Mouse (Mus musculus) lung, postnatal 0 days (tissue): ENCODE data around the gene Mical2. TPM values are rescaled to one million over a fixed set of nuclear protein-coding genes. Genes with fewer than 3 reads are reported as not detected.

ENCODE experiments used
- ATAC-seq: fragments of 200-750 bp; cut with Nextera tagmentation; 2 replicates; pipeline ENCODE4 v1.8.0; 2017; ENCODE audit warnings: moderate library complexity
- DNase-seq: peaks from one replicate; pipeline ENCODE4 v3.0.0-alpha.2; 2016; ENCODE audit warnings: low spot score
- H3K27ac ChIP-seq: fragments of 300-500 bp; sonication (generic); 2 replicates; pipeline ENCODE4 v1.5.1; 2014; ENCODE audit warnings: antibody characterized with exemption, mild to moderate bottlenecking, low read length, mixed read lengths
- H3K27me3 ChIP-seq: fragments of 300-500 bp; sonication (generic); replicated peaks from 2 replicates; pipeline ENCODE4 v1.6.1; 2014; ENCODE audit warnings: low read length, mixed read lengths; ENCODE audit not compliant: insufficient read depth
- H3K36me3 ChIP-seq: fragments of 300-500 bp; sonication (generic); 2 replicates; pipeline ENCODE4 v1.6.1; 2014; ENCODE audit warnings: low read length, mixed read lengths; ENCODE audit not compliant: insufficient read depth
- H3K4me1 ChIP-seq: fragments of 300-500 bp; sonication (generic); 2 replicates; pipeline ENCODE4 v1.6.1; 2014; ENCODE audit warnings: antibody characterized with exemption, low read depth, low read length, mixed read lengths; ENCODE audit not compliant: insufficient read depth
- H3K4me2 ChIP-seq: fragments of 300-500 bp; sonication (generic); replicated peaks from 2 replicates; pipeline ENCODE4 v1.6.1; 2014; ENCODE audit warnings: low read depth, mild to moderate bottlenecking, low read length, moderate library complexity, mixed read lengths
- H3K4me3 ChIP-seq: fragments of 300-500 bp; sonication (generic); 2 replicates; pipeline ENCODE4 v1.5.1; 2014; ENCODE audit warnings: low read depth, low read length
- H3K9ac ChIP-seq: fragments of 300-500 bp; sonication (generic); replicated peaks from 2 replicates; pipeline ENCODE4 v1.6.1; 2014; ENCODE audit warnings: low read depth, mild to moderate bottlenecking
- H3K9me3 ChIP-seq: fragments of 300-500 bp; sonication (generic); 2 replicates; pipeline ENCODE4 v1.6.1; 2016; ENCODE audit warnings: low read length, mixed read lengths
- CTCF ChIP-seq: IDR thresholded peaks from 2 replicates; pipeline ENCODE4 v1.5.1; 2016; ENCODE audit warnings: antibody characterized with exemption, mild to moderate bottlenecking
- EP300 ChIP-seq: IDR thresholded peaks from 2 replicates; pipeline ENCODE4 v1.6.1; 2016; ENCODE audit warnings: antibody characterized with exemption, mild to moderate bottlenecking, control low read depth
- WGBS: fragments of 180-500 bp; shearing (Covaris S2); extraction: QIAGEN DNeasy Blood & Tissue Kit; methylation state at CpG from one replicate; pipeline ENCODE4 v1.1.7; 2014; 5-methylcytosine and 5-hydroxymethylcytosine counted together
- polyA plus RNA-seq: library from polyadenylated mRNA; unstranded; fragments of >200 nt; fragmentation: Nextera tagmentation; extraction: Ambion mirVana; gene quantifications from 2 replicates; pipeline ENCODE4 v1.2.1, GENCODE M21; 2015

Mical2 gene
- polyA plus RNA-seq, 1 experiment from 2014 or later, result 19.7 TPM

DNA sequence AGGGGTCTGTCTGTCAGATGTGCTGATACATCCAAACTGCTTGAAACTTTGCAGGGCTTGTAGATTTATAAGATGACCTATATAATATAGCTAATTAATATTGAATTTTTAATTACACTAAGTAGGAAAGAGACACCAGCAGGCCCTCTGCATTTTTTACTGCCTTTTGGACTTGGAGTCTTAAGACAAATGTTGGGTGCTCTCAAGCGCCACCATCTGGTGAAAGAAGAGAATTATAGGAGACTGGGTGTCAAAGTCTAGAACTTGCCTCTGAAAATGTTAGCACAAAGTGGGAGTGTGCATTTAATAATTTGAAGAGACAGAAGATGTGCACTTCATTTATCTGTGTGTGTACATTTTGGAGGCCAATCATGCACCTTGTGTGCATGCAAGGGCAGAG, 103.3 kb downstream of the Mical2 start:
- ATAC-seq (no peak), DNase-seq (peak; percentile 68)
- Histone ChIP-seq H3K4me3 (no peak overlapping the region), H3K27me3 (no peaks in the 10 kb centered on the region), H3K27ac (no peak overlapping the region), H3K9ac (no peak overlapping the region), H3K4me2 (no peak overlapping the region), H3K36me3 (peaks cover 25% of the 10 kb centered on the region), H3K4me1 (no peaks in the 10 kb centered on the region), H3K9me3 (no peaks in the 10 kb centered on the region)
- TF ChIP-seq EP300 (no peak; the same call in 1 of the 2 replicates), CTCF (peak; percentile 76)
- 8% methylated on average over 1 of the region's 1 CpGs for WGBS

- H3K9ac ChIP-seq, result no peak overlapping the region
- no peaks in the 10 kb centered on the region for H3K27me3 ChIP-seq
- DNase-seq (no peak), ATAC-seq (no peak)
- no peaks in the 10 kb centered on the region for H3K4me1 ChIP-seq
- H3K36me3 ChIP-seq, result peaks cover 26% of the 10 kb centered on the region
- no peak overlapping the region for H3K4me2 ChIP-seq
- TF ChIP-seq CTCF (no peak), EP300 (no peak)
- no peaks in the 10 kb centered on the region for H3K9me3 ChIP-seq
- WGBS, result 72% methylated on average over 7 of the region's 7 CpGs
- no peak overlapping the region for H3K4me3 ChIP-seq
- no peak overlapping the region for H3K27ac ChIP-seq
Observed at GRCm38 (mm10) chr7:112329496-112329895, 103.8 kb downstream of the Mical2 start.

DNA sequence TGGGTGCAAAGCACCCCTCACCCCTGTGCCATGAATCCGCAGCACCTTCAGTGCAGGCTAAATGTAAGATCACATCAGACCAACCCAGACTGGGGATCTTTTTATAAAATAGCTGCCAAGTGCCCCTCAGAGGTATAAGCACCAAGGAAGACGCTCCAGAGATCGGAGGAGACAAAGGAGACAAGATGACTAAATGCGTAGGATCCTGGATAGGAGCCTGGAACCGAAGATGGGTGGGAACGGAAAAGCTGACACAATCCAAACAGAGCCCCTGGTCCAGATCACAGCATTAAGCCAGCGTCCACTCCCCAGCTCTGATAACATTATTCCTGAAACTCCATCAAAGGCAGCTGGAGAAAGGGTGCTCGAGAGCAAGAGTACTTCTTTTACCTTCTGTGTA, 105.3 kb downstream of the Mical2 start:
- H3K36me3 ChIP-seq, result peaks cover 27% of the 10 kb centered on the region
- TF ChIP-seq EP300 (no peak), CTCF (no peak)
- H3K9me3 ChIP-seq, result no peaks in the 10 kb centered on the region
- H3K4me3 ChIP-seq, result no peak overlapping the region
- no peaks in the 10 kb centered on the region for H3K4me1 ChIP-seq
- DNase-seq, result no peak
- 59% methylated on average over 8 of the region's 8 CpGs for WGBS
- H3K27me3 ChIP-seq, result no peaks in the 10 kb centered on the region
- no peak overlapping the region for H3K9ac ChIP-seq
- H3K4me2 ChIP-seq, result no peak overlapping the region
- H3K27ac ChIP-seq, result no peak overlapping the region
- no peak for ATAC-seq

GRCm38 (mm10) chr7:112331804-112332203, 106.1 kb downstream of the Mical2 start:
- H3K27ac ChIP-seq, result no peak overlapping the region
- ATAC-seq (no peak), DNase-seq (no peak)
- no peaks in the 10 kb centered on the region for H3K9me3 ChIP-seq
- no peaks in the 10 kb centered on the region for H3K4me1 ChIP-seq
- no peak overlapping the region for H3K4me3 ChIP-seq
- 51% methylated on average over 8 of the region's 8 CpGs for WGBS
- no peaks in the 10 kb centered on the region for H3K27me3 ChIP-seq
- TF ChIP-seq CTCF, result no peak
- no peak for TF ChIP-seq EP300
- peaks cover 27% of the 10 kb centered on the region; the same call in 1 of the 2 replicates for H3K36me3 ChIP-seq
- no peak overlapping the region for H3K4me2 ChIP-seq
- H3K9ac ChIP-seq, result no peak overlapping the region

- WGBS, result 59% methylated on average over 5 of the region's 5 CpGs
- Histone ChIP-seq H3K4me2 (no peak overlapping the region), H3K27me3 (no peaks in the 10 kb centered on the region), H3K27ac (no peak overlapping the region), H3K9ac (no peak overlapping the region), H3K36me3 (peaks cover 27% of the 10 kb centered on the region; the same call in 1 of the 2 replicates), H3K9me3 (no peaks in the 10 kb centered on the region), H3K4me1 (no peaks in the 10 kb centered on the region), H3K4me3 (no peak overlapping the region)
- no peak for TF ChIP-seq EP300
- no peak for TF ChIP-seq CTCF
- DNase-seq, result no peak
- peak; percentile 41; the same call in 1 of the 2 replicates for ATAC-seq
Observed at GRCm38 (mm10) chr7:112332426-112332825, 106.8 kb downstream of the Mical2 start.

DNA sequence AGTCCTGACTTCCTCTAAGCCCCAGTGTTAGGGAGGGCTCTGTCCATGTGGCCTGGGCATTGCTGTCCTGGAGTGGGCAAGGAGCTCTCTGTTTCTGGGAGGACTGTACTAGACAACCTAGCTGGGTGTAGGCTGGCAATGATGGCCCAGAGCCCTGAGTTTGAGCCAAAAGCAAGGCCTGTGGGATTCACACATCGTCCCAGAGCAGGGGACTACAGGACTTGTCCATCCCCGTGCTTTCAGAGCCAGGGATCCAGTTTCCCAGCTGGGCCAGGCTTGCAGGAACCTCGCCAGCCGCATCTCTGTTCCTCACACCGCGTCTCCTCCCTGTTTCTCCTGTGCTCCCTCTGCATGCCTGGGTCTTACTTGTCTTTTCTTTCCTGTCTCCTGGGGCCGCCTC, 107.7 kb downstream of the Mical2 start:
- 81% methylated on average over 7 of the region's 7 CpGs for WGBS
- no peak for DNase-seq
- H3K36me3 ChIP-seq, result peaks cover 27% of the 10 kb centered on the region; the same call in 1 of the 2 replicates
- no peak overlapping the region for H3K9ac ChIP-seq
- no peak for TF ChIP-seq CTCF
- TF ChIP-seq EP300, result no peak
- no peak overlapping the region for H3K4me2 ChIP-seq
- H3K27ac ChIP-seq, result no peak overlapping the region
- no peak overlapping the region for H3K4me3 ChIP-seq
- no peaks in the 10 kb centered on the region for H3K4me1 ChIP-seq
- ATAC-seq, result no peak
- no peaks in the 10 kb centered on the region for H3K9me3 ChIP-seq
- H3K27me3 ChIP-seq, result no peaks in the 10 kb centered on the region

DNA sequence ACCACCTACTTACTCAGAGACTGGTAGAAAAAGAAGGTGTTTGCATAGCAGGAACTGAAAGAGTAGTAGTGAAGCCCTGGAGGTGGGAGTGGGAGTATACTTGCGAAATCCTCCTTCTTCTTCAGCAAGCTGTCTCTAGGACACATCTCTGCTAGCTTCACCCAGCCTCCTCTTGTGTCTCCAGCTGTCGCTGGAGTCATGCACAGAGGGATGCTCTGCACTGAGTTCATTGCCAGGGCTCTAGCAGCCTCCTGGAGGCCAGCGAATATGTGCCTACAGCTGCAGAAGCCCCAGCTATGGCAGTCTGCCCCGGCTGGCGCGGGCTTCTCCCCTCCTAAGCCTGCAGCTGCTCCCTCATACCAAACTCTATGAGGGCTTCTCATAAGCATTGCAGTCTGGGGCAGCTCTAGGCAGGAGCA, 110.6 kb downstream of the Mical2 start:
- DNase-seq (no peak), ATAC-seq (peak; percentile 18; the same call in 1 of the 2 replicates)
- TF ChIP-seq CTCF (no peak), EP300 (no peak)
- Histone ChIP-seq H3K36me3 (peaks cover 21% of the 10 kb centered on the region), H3K27me3 (no peaks in the 10 kb centered on the region), H3K9me3 (no peaks in the 10 kb centered on the region), H3K27ac (no peak overlapping the region), H3K9ac (no peak overlapping the region), H3K4me2 (no peak overlapping the region), H3K4me3 (no peak overlapping the region), H3K4me1 (no peaks in the 10 kb centered on the region)
- 61% methylated on average over 6 of the region's 6 CpGs for WGBS
